Comparison of ENCODE assay signal across 7 mouse cellular contexts in genomic region chr6:108783184-108783881, GRCm38 (mm10). TPM values are rescaled to one million over a fixed set of nuclear protein-coding genes. Genes with fewer than 3 reads are reported as not detected.
DNase-seq lines count a peak whose midpoint lies in the region; ATAC-seq and TF ChIP-seq lines count a peak whose summit lies in the region.

No protein-coding gene starts in this region.

- no peaks in the 10 kb centered on the region for H3K9me3 ChIP-seq in ES-Bruce4 (replicated peaks; ENCODE audit: control insufficient read depth, insufficient read depth, low read length, poor library complexity, severe bottlenecking)
- no peaks in the 10 kb centered on the region for H3K9me3 ChIP-seq in erythroblast, embryonic 14.5 days (ENCODE audit: control insufficient read depth, low read length)
- H3K9me3 ChIP-seq in lung, embryonic 14.5 days (ENCODE audit: low read depth, low read length): no peaks in the 10 kb centered on the region

- H3K4me2 ChIP-seq in lung, embryonic 14.5 days: peak overlapping the region; percentile 87

- H3K9ac ChIP-seq in ES-Bruce4 (ENCODE audit: low read depth, poor library complexity, severe bottlenecking): peak overlapping the region; percentile 80
- H3K9ac ChIP-seq in lung, embryonic 14.5 days: peak overlapping the region; percentile 97

- intact Hi-C loops in heart, postnatal 14 days (cut with DNase I): no loop called here

- TF ChIP-seq POLR2A in ES-Bruce4 (IDR thresholded peaks at IDR 0.05; ENCODE audit: insufficient read depth, low read length): no peak
- no peak for TF ChIP-seq POLR2A in olfactory bulb, adult 2 months (IDR thresholded peaks at IDR 0.05; ENCODE audit: insufficient read depth, low read depth, low read length)

- H3K27ac ChIP-seq in ES-Bruce4 (ENCODE audit: insufficient read depth, low read length): no peak overlapping the region
- peak overlapping the region; percentile 55 for H3K27ac ChIP-seq in lung, embryonic 14.5 days (ENCODE audit: low read depth)
- H3K27ac ChIP-seq in olfactory bulb, adult 2 months (ENCODE audit: insufficient read depth, low read depth, low read length): peak overlapping the region; percentile 66

- no peaks in the 10 kb centered on the region for H3K27me3 ChIP-seq in ES-Bruce4 (ENCODE audit: control insufficient read depth, insufficient read depth, low read length, poor library complexity, severe bottlenecking)
- H3K27me3 ChIP-seq in erythroblast, embryonic 14.5 days (ENCODE audit: control insufficient read depth): no peaks in the 10 kb centered on the region
- no peaks in the 10 kb centered on the region for H3K27me3 ChIP-seq in lung, embryonic 14.5 days (ENCODE audit: insufficient read depth, low read length)

- no peak for TF ChIP-seq EP300 in ES-Bruce4 (IDR thresholded peaks at IDR 0.05; ENCODE audit: insufficient read depth, low read depth, low read length)

- WGBS in lung, embryonic 14.5 days: under 1% methylated on average over 56 of the region's 57 CpGs
- WGBS in olfactory bulb, adult 2 months: under 1% methylated on average over 57 of the region's 57 CpGs

- no peak for TF ChIP-seq CTCF in ES-Bruce4 (IDR thresholded peaks at IDR 0.05; ENCODE audit: low read depth, low read length)
- TF ChIP-seq CTCF in lung, embryonic 14.5 days (IDR thresholded peaks at IDR 0.05; ENCODE audit: low read depth): no peak
- TF ChIP-seq CTCF in olfactory bulb, adult 2 months (IDR thresholded peaks at IDR 0.05; ENCODE audit: insufficient read depth, low read depth, low read length): no peak

- no peaks in the 10 kb centered on the region for H3K4me1 ChIP-seq in ES-Bruce4 (ENCODE audit: control insufficient read depth, insufficient read depth, low read length)
- H3K4me1 ChIP-seq in erythroblast, embryonic 14.5 days (ENCODE audit: control insufficient read depth): peaks cover 32% of the 10 kb centered on the region
- H3K4me1 ChIP-seq in lung, embryonic 14.5 days (ENCODE audit: insufficient read depth): peaks cover 8% of the 10 kb centered on the region; the same call in 1 of the 2 replicates
- peaks cover 4% of the 10 kb centered on the region for H3K4me1 ChIP-seq in olfactory bulb, adult 2 months (ENCODE audit: control insufficient read depth, insufficient read depth, low read length)

- peak; percentile 32 to 33 for DNase-seq in heart, postnatal 14 days
- DNase-seq in kidney, postnatal 4 days: peak; percentile 43 to 66
- DNase-seq in lung, embryonic 14.5 days: peak; percentile 58

- H3K4me3 ChIP-seq in ES-Bruce4 (ENCODE audit: low read depth, low read length): peak overlapping the region; percentile 83
- H3K4me3 ChIP-seq in erythroblast, embryonic 14.5 days (replicated peaks): peak overlapping the region; percentile 90
- H3K4me3 ChIP-seq in lung, embryonic 14.5 days (ENCODE audit: low read depth, low read length): peak overlapping the region; percentile 98
- H3K4me3 ChIP-seq in olfactory bulb, adult 2 months (ENCODE audit: insufficient read depth, low read depth, low read length): peak overlapping the region; percentile 76

- H3K36me3 ChIP-seq in ES-Bruce4 (ENCODE audit: control insufficient read depth, insufficient read depth, low read length, poor library complexity, severe bottlenecking): no peaks in the 10 kb centered on the region
- no peaks in the 10 kb centered on the region; the same call in 1 of the 2 replicates for H3K36me3 ChIP-seq in erythroblast, embryonic 14.5 days (ENCODE audit: control insufficient read depth)
- H3K36me3 ChIP-seq in lung, embryonic 14.5 days (ENCODE audit: insufficient read depth): no peaks in the 10 kb centered on the region

- ATAC-seq in activated CD4-positive, CD25-positive, alpha-beta regulatory T cell, adult 4 months: peak; percentile 21
- ATAC-seq in lung, embryonic 14.5 days (ENCODE audit: insufficient read depth): peak; percentile 65

RNA-seq across cellular contexts. Expression of gene Arl8b, which starts 0.4 kb away (rescaled TPM):
- polyA plus RNA-seq in ES-Bruce4 (2011; ENCODE audit: insufficient read depth, insufficient read length, low read depth, missing spikeins): 82.9 and 83.7 TPM in 2 replicates
- polyA plus RNA-seq in activated CD4-positive, CD25-positive, alpha-beta regulatory T cell, adult 4 months (2017; shearing (Covaris generic)): 10 to 100 TPM; 41.0 to 42.6 TPM
- 0.39 and 0.47 TPM in 2 replicates for polyA plus RNA-seq in erythroblast, embryonic 14.5 days (2012)
- total RNA-seq in heart, postnatal 14 days (2021): 10 to 100 TPM; 76.5 to 82.0 TPM
- 77.9 and 79.6 TPM in 2 replicates for polyA plus RNA-seq in lung, embryonic 14.5 days (2014; fragmentation: Nextera tagmentation; extraction: Ambion mirVana)
- polyA plus RNA-seq in olfactory bulb, adult 2 months (2012; ENCODE audit: insufficient read depth, insufficient read length, low replicate concordance, missing spikeins): not detected in 2 replicates

RNA-seq across cellular contexts. Expression of gene Edem1, which starts 45.1 kb away (rescaled TPM):
- 64.3 and 77.0 TPM in 2 replicates for polyA plus RNA-seq in ES-Bruce4 (2011; ENCODE audit: insufficient read depth, insufficient read length, low read depth, missing spikeins)
- 10 to 100 TPM; 57.3 to 57.9 TPM for polyA plus RNA-seq in activated CD4-positive, CD25-positive, alpha-beta regulatory T cell, adult 4 months (2017; shearing (Covaris generic))
- 0.10 and 0.15 TPM in 2 replicates for polyA plus RNA-seq in erythroblast, embryonic 14.5 days (2012)
- total RNA-seq in heart, postnatal 14 days (2021): 10 to 100 TPM; 14.8 to 30.7 TPM
- polyA plus RNA-seq in lung, embryonic 14.5 days (2014; fragmentation: Nextera tagmentation; extraction: Ambion mirVana): 36.4 and 41.5 TPM in 2 replicates
- 240 and 915 TPM in 2 replicates for polyA plus RNA-seq in olfactory bulb, adult 2 months (2012; ENCODE audit: insufficient read depth, insufficient read length, low replicate concordance, missing spikeins)

Comparison
In these comparisons a context has a peak if more than half of its experiments do, and no peak if none do; other contexts are left out.
1. RNA of gene Arl8b, which starts 0.4 kb away (polyA plus RNA-seq): 82.9 to 83.7 TPM in ES-Bruce4, 77.9 to 79.6 TPM in lung, embryonic 14.5 days, 41.0 to 42.6 TPM in activated CD4-positive, CD25-positive, alpha-beta regulatory T cell, adult 4 months and not detected in olfactory bulb, adult 2 months; 0.39 to 0.47 TPM in erythroblast, embryonic 14.5 days; every median in the first group is over 10 times any median in the second.
2. RNA of gene Edem1, which starts 45.1 kb away (polyA plus RNA-seq): 240 to 915 TPM in olfactory bulb, adult 2 months, 64.3 to 77.0 TPM in ES-Bruce4, 57.3 to 57.9 TPM in activated CD4-positive, CD25-positive, alpha-beta regulatory T cell, adult 4 months and 36.4 to 41.5 TPM in lung, embryonic 14.5 days; 0.10 to 0.15 TPM in erythroblast, embryonic 14.5 days; every median in the first group is over 10 times any median in the second.
3. Peak in every context shown above with its lines, with median percentiles within 50 percentile points of each other: H3K4me3 ChIP-seq and DNase-seq.